Mouse (Mus musculus): ENCODE data around the gene Actr5.

- no peak for TF ChIP-seq CTCF (IDR thresholded peaks at IDR 0.05; ENCODE audit: low read depth, low read length)
- TF ChIP-seq POLR2A (IDR thresholded peaks at IDR 0.05; ENCODE audit: borderline replicate concordance, low read depth, low read length), result no peak
These were observed 31.1 kb downstream of the Actr5 start for GRCm38 (mm10) chr2:158655806-158656205.
